Mouse (Mus musculus): ENCODE data around the gene Kcnh7. TPM values are rescaled to one million over a fixed set of nuclear protein-coding genes. Genes with fewer than 3 reads are reported as not detected.
"Not testable (repeated sequence)": the region's sequence is repeated elsewhere in the genome, so short reads cannot be mapped to it uniquely, and the experiment has no call there.

Kcnh7 gene
- polyA plus RNA-seq, 1 experiment from 2014 or later: 4.4 TPM

DNA sequence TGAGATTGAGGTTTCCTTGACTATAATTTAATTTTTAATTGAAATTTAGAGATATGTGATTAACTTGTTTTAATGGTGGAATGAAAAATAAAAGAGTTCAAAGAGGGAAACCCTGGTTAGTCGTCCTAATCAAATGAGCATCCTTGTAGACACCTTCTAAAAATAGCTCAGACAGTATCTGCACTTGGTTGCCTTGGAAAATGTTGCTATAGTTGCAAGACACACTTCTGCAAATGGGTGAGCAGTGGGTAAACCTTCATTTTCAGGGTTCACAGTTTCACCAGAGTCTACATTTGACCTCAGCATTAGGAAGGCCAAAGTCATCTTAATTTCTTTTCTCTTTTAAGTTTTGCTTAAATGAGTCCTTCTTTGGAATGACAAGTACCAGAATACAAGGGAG is 465.7 kb downstream of the Kcnh7 start:
- Histone ChIP-seq H3K27me3 (ENCODE audit: control insufficient read depth, insufficient read depth, low read length) (no peaks in the 10 kb centered on the region), H3K9me3 (ENCODE audit: control insufficient read depth, low read length) (no peaks in the 10 kb centered on the region), H3K4me1 (replicated peaks; ENCODE audit: control insufficient read depth, insufficient read depth, low read length) (no peaks in the 10 kb centered on the region), H3K4me2 (replicated peaks; ENCODE audit: low read depth, low read length) (no peak overlapping the region), H3K4me3 (ENCODE audit: low read depth, low read length) (no peak overlapping the region), H3K27ac (ENCODE audit: low read depth, low read length) (no peak overlapping the region), H3K9ac (ENCODE audit: low read depth, low read length) (no peak overlapping the region), H3K36me3 (ENCODE audit: control insufficient read depth, insufficient read depth, low read length) (no peaks in the 10 kb centered on the region)
- WGBS: 59% methylated on average over 1 of the region's 1 CpGs
- DNase-seq (ENCODE audit: low spot score): no peak
- ATAC-seq (ENCODE audit: low FRiP score): no peak

DNA sequence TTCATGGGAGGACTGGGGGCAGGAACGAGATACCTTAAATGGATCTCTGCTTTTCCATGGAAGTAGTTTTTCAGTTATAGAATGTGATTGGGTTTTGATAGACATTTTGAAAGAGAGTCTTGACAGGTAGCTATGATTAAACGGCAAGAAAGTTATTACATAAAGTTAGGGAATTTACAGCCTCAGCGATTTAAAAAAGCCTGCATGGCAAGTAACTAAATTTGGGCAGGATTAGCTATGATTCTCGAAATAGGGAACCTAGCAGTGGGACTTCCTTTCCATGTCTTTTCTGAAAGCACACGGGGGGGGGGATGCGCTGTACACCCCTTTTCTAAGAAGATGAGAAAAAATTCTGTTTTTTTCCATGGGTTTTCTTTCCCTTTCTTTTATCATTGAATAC is 466.8 kb downstream of the Kcnh7 start:
- Histone ChIP-seq H3K9me3 (ENCODE audit: control insufficient read depth, low read length) (no peaks in the 10 kb centered on the region), H3K36me3 (ENCODE audit: control insufficient read depth, insufficient read depth, low read length) (no peaks in the 10 kb centered on the region), H3K4me3 (ENCODE audit: low read depth, low read length) (no peak overlapping the region), H3K9ac (ENCODE audit: low read depth, low read length) (no peak overlapping the region), H3K27me3 (ENCODE audit: control insufficient read depth, insufficient read depth, low read length) (no peaks in the 10 kb centered on the region), H3K27ac (ENCODE audit: low read depth, low read length) (no peak overlapping the region), H3K4me1 (replicated peaks; ENCODE audit: control insufficient read depth, insufficient read depth, low read length) (no peaks in the 10 kb centered on the region), H3K4me2 (replicated peaks; ENCODE audit: low read depth, low read length) (no peak overlapping the region)
- no peak for DNase-seq (ENCODE audit: low spot score)
- WGBS: 90% methylated on average over 6 of the region's 6 CpGs
- ATAC-seq (ENCODE audit: low FRiP score): no peak

DNA sequence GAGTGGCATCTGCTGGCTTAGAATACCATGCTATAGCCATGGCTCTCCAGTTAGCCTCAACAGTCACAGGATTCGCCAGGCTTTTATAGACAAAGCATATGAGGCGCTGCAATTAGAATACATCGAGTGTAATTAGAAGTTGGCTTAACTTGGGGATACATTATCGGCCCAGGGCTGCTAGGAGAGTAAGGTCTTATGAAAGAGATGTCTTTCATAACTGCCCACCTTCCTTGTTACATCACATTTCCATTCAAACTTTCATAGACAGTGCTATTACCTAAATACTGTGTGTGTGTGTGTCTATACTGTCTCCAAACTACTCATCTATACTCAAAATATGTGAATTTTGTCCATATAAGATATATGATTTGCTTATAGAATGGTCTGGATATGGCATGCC is 468.8 kb downstream of the Kcnh7 start:
- H3K4me3 ChIP-seq (ENCODE audit: low read depth, low read length): no peak overlapping the region
- H3K27me3 ChIP-seq (ENCODE audit: control insufficient read depth, insufficient read depth, low read length): no peaks in the 10 kb centered on the region
- H3K36me3 ChIP-seq (ENCODE audit: control insufficient read depth, insufficient read depth, low read length): no peaks in the 10 kb centered on the region
- H3K9ac ChIP-seq (ENCODE audit: low read depth, low read length): no peak overlapping the region
- 90% methylated on average over 4 of the region's 4 CpGs for WGBS
- no peaks in the 10 kb centered on the region for H3K9me3 ChIP-seq (ENCODE audit: control insufficient read depth, low read length)
- H3K4me2 ChIP-seq (replicated peaks; ENCODE audit: low read depth, low read length): no peak overlapping the region
- no peaks in the 10 kb centered on the region for H3K4me1 ChIP-seq (replicated peaks; ENCODE audit: control insufficient read depth, insufficient read depth, low read length)
- ATAC-seq (ENCODE audit: low FRiP score) (no peak), DNase-seq (ENCODE audit: low spot score) (no peak)
- H3K27ac ChIP-seq (ENCODE audit: low read depth, low read length): no peak overlapping the region

DNA sequence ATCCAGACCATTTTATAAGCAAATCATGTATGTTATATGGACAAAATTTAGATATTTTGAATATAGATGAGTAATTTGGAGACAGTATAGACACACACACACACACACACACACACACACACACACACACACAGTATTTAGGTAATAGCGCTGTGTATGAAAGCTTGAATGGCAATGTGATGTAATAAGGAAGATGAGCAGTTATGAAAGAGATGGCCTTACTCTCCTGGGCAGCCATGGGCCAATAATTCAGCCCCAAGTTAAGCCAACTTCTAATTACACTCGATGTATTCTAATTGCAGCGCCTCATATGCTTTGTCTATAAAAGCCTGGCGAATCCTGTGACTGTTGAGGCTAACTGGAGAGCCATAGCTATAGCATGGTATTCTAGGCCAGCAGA is 469.7 kb downstream of the Kcnh7 start:
- H3K4me3 ChIP-seq (ENCODE audit: low read depth, low read length); H3K9ac ChIP-seq (ENCODE audit: low read depth, low read length); H3K4me2 ChIP-seq (replicated peaks; ENCODE audit: low read depth, low read length); DNase-seq (ENCODE audit: low spot score); H3K9me3 ChIP-seq (ENCODE audit: control insufficient read depth, low read length); H3K27ac ChIP-seq (ENCODE audit: low read depth, low read length); H3K4me1 ChIP-seq (replicated peaks; ENCODE audit: control insufficient read depth, insufficient read depth, low read length); H3K36me3 ChIP-seq (ENCODE audit: control insufficient read depth, insufficient read depth, low read length); H3K27me3 ChIP-seq (ENCODE audit: control insufficient read depth, insufficient read depth, low read length); ATAC-seq (ENCODE audit: low FRiP score): not testable (repeated sequence)
- 93% methylated on average over 4 of the region's 4 CpGs for WGBS

DNA sequence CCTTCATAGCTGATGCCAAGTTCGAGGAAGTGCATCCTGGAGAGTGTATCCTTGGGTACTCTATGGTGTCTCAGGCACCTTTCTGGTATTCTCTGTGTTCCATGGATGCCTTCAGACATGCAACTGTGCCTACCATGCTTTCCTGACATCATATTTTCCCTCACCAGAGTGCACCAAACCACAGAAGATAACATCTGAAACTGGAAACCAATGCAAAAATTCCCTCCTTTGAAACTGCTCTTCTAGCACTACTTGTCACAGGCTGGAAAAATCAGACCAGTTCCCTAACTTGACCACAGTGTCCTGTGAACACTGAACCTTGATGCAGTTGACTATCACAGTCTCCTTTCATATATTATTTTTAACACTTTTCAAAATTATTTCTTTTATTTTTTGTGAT is 474.5 kb downstream of the Kcnh7 start:
- no peaks in the 10 kb centered on the region for H3K4me1 ChIP-seq (replicated peaks; ENCODE audit: control insufficient read depth, insufficient read depth, low read length)
- no peak overlapping the region for H3K9ac ChIP-seq (ENCODE audit: low read depth, low read length)
- no peak overlapping the region for H3K4me3 ChIP-seq (ENCODE audit: low read depth, low read length)
- ATAC-seq (ENCODE audit: low FRiP score): no peak
- no peak overlapping the region for H3K4me2 ChIP-seq (replicated peaks; ENCODE audit: low read depth, low read length)
- no peaks in the 10 kb centered on the region for H3K27me3 ChIP-seq (ENCODE audit: control insufficient read depth, insufficient read depth, low read length)
- no peak for DNase-seq (ENCODE audit: low spot score)
- H3K36me3 ChIP-seq (ENCODE audit: control insufficient read depth, insufficient read depth, low read length): no peaks in the 10 kb centered on the region
- 70% methylated on average over 1 of the region's 1 CpGs for WGBS
- H3K9me3 ChIP-seq (ENCODE audit: control insufficient read depth, low read length): no peaks in the 10 kb centered on the region
- H3K27ac ChIP-seq (ENCODE audit: low read depth, low read length): no peak overlapping the region

DNA sequence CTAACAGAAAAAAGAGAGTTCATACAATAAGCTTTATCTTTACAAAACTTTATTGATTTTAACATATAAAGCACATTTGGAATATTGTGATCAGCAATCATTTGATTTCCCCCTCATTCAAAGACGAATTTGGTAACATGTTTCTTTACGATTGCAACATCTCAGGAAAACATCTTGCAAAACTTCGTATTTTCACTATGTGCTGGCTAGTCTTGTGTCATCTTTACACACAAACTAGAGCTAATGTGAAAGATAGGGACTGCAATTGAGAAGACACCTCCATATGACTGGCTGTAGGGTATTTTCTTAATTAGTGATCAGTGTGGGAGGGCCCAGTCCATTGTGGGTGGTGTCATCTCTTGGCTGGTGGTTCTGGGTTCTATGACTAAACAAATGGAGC is 477.8 kb downstream of the Kcnh7 start:
- H3K9me3 ChIP-seq (ENCODE audit: control insufficient read depth, low read length): no peaks in the 10 kb centered on the region
- no peaks in the 10 kb centered on the region for H3K27me3 ChIP-seq (ENCODE audit: control insufficient read depth, insufficient read depth, low read length)
- H3K9ac ChIP-seq (ENCODE audit: low read depth, low read length): no peak overlapping the region
- H3K36me3 ChIP-seq (ENCODE audit: control insufficient read depth, insufficient read depth, low read length): no peaks in the 10 kb centered on the region
- DNase-seq (ENCODE audit: low spot score) (no peak), ATAC-seq (ENCODE audit: low FRiP score) (no peak)
- no peak overlapping the region for H3K4me3 ChIP-seq (ENCODE audit: low read depth, low read length)
- 94% methylated on average over 3 of the region's 3 CpGs for WGBS
- H3K27ac ChIP-seq (ENCODE audit: low read depth, low read length): no peak overlapping the region
- H3K4me2 ChIP-seq (replicated peaks; ENCODE audit: low read depth, low read length): no peak overlapping the region
- H3K4me1 ChIP-seq (replicated peaks; ENCODE audit: control insufficient read depth, insufficient read depth, low read length): no peaks in the 10 kb centered on the region

DNA sequence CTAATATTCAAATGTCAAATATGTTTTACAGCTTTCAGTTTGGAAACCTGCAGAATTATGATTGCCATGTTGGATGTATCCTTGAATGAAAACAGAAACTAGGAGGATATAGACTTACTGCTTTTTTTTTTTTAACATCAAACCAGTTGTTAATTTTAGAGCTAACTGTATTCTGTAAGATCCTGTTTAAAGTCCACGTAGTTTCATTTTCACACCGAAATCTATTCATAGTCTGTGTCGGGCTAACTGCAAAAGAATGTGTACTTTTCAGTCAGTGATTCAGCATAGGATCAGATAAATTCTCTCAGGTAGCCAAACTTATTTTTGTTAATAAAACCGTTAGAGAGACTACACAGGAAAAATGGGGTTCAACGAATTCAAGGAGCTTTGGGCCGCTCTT is 498.2 kb downstream of the Kcnh7 start:
- H3K4me2 ChIP-seq (replicated peaks; ENCODE audit: low read depth, low read length): no peak overlapping the region
- DNase-seq (ENCODE audit: low spot score) (no peak), ATAC-seq (ENCODE audit: low FRiP score) (no peak)
- H3K9me3 ChIP-seq (ENCODE audit: control insufficient read depth, low read length): no peaks in the 10 kb centered on the region
- H3K4me1 ChIP-seq (replicated peaks; ENCODE audit: control insufficient read depth, insufficient read depth, low read length): no peaks in the 10 kb centered on the region
- 94% methylated on average over 6 of the region's 6 CpGs for WGBS
- H3K27ac ChIP-seq (ENCODE audit: low read depth, low read length): no peak overlapping the region
- no peak overlapping the region for H3K9ac ChIP-seq (ENCODE audit: low read depth, low read length)
- no peak overlapping the region for H3K4me3 ChIP-seq (ENCODE audit: low read depth, low read length)
- H3K36me3 ChIP-seq (ENCODE audit: control insufficient read depth, insufficient read depth, low read length): no peaks in the 10 kb centered on the region
- no peaks in the 10 kb centered on the region for H3K27me3 ChIP-seq (ENCODE audit: control insufficient read depth, insufficient read depth, low read length)

DNA sequence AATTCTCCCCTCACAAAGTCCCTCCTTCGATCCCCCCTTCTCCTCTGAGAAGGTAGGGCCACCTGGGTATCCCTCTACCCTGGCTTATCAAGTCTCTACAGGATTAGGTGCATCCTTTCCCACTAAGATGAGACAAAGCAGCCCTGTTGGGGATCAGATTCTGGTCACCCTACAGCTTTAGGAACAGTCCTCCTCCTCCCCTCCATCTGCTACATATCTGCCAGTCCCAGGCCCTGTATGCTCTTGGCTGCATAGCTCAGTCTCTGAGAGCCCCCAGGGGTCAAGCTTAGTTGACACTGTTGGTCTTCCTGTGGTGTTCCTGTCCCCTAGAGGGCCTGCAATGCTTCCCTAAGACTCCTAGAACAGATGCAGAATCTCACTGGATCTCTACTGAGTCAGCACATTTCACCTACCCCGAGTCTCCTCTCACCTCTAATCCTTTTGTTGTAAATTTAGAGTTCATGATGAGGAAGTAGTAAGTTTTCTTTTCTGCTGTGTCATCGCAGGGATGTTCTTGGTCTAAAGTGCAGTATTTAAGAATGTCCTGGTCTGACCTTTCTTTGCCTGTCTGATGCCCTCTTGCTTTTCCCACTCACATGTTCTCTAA is 499.0 kb downstream of the Kcnh7 start:
- Histone ChIP-seq H3K9me3 (ENCODE audit: control insufficient read depth, low read length) (no peaks in the 10 kb centered on the region), H3K36me3 (ENCODE audit: control insufficient read depth, insufficient read depth, low read length) (no peaks in the 10 kb centered on the region), H3K27ac (ENCODE audit: low read depth, low read length) (no peak overlapping the region), H3K27me3 (ENCODE audit: control insufficient read depth, insufficient read depth, low read length) (no peaks in the 10 kb centered on the region), H3K9ac (ENCODE audit: low read depth, low read length) (no peak overlapping the region), H3K4me3 (ENCODE audit: low read depth, low read length) (no peak overlapping the region), H3K4me1 (replicated peaks; ENCODE audit: control insufficient read depth, insufficient read depth, low read length) (no peaks in the 10 kb centered on the region), H3K4me2 (replicated peaks; ENCODE audit: low read depth, low read length) (no peak overlapping the region)
- DNase-seq (ENCODE audit: low spot score) (no peak), ATAC-seq (ENCODE audit: low FRiP score) (no peak)
- 70% methylated on average over 3 of the region's 3 CpGs for WGBS

DNA sequence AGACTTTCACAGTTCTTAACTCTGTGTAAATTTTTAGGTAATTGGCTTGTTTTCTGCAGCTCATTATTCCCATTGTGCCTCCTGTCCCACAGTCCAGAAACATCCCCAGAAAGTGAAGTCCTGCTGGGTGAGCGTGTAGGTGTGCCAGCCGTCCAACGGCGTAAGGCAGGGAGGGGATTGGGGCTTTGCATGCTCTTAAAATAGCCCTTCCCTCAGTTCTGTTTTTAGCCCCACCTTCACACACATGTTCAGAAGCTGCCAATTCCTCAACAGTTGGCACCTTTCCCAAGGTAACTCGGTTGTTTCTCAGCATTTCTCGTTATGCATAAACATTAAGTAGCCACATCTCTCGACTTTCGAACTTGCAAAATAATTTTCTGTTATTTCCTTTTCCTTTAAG is 502.4 kb downstream of the Kcnh7 start:
- Histone ChIP-seq H3K4me1 (replicated peaks; ENCODE audit: control insufficient read depth, insufficient read depth, low read length) (no peaks in the 10 kb centered on the region), H3K27me3 (ENCODE audit: control insufficient read depth, insufficient read depth, low read length) (no peaks in the 10 kb centered on the region), H3K4me3 (ENCODE audit: low read depth, low read length) (no peak overlapping the region), H3K27ac (ENCODE audit: low read depth, low read length) (no peak overlapping the region), H3K9ac (ENCODE audit: low read depth, low read length) (no peak overlapping the region), H3K36me3 (ENCODE audit: control insufficient read depth, insufficient read depth, low read length) (no peaks in the 10 kb centered on the region), H3K9me3 (ENCODE audit: control insufficient read depth, low read length) (no peaks in the 10 kb centered on the region), H3K4me2 (replicated peaks; ENCODE audit: low read depth, low read length) (no peak overlapping the region)
- DNase-seq (ENCODE audit: low spot score) (no peak), ATAC-seq (ENCODE audit: low FRiP score) (0 out of 2 replicates have a peak, but pooled peaks have one; percentile 45)
- WGBS: 82% methylated on average over 8 of the region's 8 CpGs
